Mouse (Mus musculus) cerebellum, adult 9-10 months (tissue): ENCODE measurements around the gene Asphd1.
"Not testable (repeated sequence)": the region's sequence is repeated elsewhere in the genome, so short reads cannot be mapped to it uniquely, and the experiment has no call there.

Source experiments
- DNase-seq: peaks from one replicate; pipeline ENCODE4 v3.0.0; 2022

Gene Asphd1

DNA sequence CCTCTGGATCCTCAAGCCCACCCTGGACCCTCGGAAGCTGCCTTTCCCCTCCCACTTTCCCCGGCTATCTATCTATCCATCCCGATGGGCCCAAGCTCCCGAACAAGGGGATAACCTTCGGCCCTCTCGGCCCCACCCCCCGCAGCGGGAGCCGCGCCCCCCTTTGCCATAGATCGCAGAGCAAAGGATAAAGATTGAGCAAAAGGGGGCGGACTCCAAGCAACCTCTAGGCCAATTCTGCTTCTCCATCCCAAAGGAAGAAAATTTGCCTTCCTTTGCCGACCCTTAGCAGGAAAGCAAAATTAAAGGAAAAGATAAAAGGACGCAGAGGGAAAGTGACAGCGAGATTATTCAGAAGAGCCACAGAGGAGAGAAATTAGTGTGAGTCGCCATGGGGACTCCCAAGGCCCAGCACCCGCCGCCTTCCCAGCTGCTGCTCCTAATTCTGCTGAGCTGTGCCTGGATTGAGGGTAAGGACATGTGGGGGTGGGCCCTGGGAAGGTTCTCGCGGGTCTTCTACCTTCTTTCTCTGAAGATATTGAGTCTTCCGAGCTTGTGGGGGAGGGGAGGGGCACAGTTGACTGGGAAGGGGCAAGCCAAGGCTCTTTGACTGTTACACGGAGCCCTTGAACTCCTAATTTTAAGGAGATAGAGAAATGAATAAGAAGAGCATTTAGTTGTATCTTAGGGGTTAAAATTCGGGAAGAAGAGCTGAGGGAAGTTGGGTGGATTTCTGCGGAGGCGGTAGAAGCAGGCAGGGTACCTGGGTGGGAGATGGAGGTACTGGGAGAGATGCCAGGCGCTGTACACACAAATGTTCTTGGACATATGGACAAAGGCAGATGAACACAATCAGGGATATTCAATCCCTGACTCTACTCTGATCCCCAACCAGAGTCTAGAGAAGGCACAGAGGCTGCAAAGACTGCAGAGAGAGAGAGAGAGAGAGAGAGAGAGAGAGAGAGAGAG, 1.5 kb upstream of the Asphd1 start:
- DNase-seq: peak; percentile 68

DNA sequence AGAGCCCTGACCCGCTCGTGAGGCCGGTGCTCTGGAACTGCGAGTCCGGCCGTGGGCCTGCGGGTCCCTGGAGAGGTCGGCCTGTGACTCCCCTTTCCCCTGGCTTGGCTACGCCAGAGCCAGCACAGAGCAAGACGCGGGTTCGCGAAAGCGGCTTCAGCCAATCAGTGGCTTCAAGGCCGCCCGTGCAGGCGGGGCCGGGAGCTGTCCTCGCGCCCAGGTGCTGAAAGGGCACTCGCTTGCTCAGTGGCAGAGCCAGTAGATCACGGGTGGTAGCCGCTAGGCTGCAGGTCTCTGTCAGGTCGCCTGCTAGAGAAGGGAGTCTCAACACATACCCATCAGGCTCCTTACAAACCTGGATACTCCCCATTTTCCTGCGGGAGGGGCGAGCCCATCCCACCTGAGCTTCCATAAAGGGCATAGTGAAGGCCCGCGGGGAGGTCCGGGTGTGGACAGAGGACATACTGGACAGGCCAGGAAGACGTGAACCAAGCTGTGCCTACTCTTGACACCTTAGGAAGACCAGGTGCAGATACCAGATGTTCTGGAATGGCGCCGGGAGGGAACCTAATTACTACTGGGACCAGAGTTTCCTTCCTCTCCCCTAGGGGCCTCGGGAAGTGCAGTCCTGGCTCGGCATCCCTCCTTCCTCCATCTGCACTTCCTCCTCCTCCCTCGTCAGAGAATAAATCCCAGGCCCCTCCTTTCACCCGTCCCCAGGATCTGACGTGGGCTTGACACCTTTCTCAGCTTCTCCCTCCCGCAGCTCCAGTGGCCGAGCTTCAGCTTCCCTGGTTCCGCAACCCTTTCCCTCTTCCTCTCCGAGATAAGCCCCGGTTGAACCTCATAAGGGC, 638 bp upstream of the Asphd1 start, which contains the start of gene Sez6l2:
Sez6l2 (plus strand) TSS at position 771 of the 854 bp plus-strand sequence.
- DNase-seq: peak; percentile 92

DNA sequence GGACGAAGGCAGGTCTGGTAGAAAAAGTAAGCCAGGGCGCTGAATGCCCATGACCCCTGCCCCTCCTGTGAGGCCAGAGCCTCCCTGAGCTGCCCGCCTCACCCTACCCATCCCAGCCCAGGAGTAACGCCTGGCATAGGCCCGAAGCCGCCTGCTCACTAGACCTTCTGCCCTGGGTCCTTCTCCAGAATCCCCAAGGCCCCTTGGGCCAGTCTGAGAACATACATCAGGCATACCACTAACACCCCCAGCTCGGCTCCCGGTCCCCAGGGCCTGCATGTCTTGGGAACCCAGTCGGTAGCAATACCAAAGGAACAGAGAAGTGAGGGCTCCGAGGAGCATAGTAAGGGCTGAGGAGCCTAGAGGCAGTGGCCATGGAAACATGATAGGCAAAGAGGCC, 756 bp downstream of the Asphd1 start:
- DNase-seq: peak; percentile 60

- DNase-seq: peak; percentile 62
These were observed 2.9 kb downstream of the Asphd1 start for GRCm38 (mm10) chr7:126946530-126946929.

- no peak for DNase-seq
These were observed 7.6 kb downstream of the Asphd1 start for GRCm38 (mm10) chr7:126941801-126942200.

GRCm38 (mm10) chr7:126941171-126941570, 8.2 kb downstream of the Asphd1 start:
- no peak for DNase-seq

DNA sequence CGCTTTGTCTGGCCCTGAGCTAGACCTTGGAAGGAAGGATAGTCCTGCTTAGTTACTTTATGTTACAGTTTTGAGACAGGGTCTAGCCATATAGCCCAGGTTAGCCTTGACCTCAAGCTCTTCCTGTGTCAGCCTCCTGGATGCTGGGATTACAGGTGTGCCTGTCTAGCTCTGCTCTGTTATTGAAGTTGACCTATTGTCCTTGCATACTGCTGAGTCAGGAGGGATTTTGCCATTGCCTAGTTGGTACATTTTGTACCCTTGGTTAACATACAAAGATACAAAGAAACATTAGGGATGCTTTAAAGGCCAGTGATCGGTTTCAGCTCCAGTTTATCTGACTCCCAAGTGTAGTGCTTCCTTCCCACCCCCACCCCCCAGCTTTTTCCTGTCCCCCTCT, 16.7 kb downstream of the Asphd1 start:
- peak; percentile 5 for DNase-seq

GRCm38 (mm10) chr7:126929046-126929445, 20.3 kb downstream of the Asphd1 start:
- DNase-seq: no peak

DNA sequence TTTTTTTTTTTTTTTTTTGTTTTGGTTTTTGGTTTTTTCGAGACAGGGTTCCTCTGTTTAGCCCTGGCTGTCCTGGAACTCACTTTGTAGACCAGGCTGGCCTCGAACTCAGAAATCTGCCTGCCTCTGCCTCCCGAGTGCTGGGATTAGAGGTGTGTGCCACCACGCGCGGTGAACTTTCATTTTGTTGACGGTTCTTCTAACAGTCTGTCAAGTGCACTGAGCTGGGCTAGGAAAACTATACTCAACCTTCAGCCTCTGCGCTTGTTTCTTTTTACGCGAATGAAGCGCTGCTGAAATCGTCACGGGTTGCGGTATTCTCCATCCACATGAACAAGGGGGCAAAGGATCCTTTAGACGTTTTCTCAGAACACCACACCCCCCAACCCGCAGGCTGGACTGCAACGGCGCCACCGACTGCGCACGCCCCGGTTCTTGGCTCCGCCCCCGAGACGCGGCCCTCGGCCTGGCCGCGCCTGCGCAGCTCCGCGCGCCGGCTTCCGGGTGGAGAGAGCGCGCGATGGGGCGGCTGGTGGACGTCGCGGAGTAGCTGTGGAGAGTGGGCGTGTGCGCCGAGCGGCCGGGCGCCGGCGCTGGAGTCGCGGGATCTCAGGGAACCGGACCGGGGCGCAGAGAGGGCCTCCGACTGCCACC, 20.9 kb downstream of the Asphd1 start, which contains the start of gene Kctd13:
Kctd13 (plus strand) TSS at position 496 of the 654 bp plus-strand sequence.
- peak; percentile 88 for DNase-seq

- DNase-seq: no peak
These were observed 23.1 kb downstream of the Asphd1 start for GRCm38 (mm10) chr7:126926299-126926698.

DNA sequence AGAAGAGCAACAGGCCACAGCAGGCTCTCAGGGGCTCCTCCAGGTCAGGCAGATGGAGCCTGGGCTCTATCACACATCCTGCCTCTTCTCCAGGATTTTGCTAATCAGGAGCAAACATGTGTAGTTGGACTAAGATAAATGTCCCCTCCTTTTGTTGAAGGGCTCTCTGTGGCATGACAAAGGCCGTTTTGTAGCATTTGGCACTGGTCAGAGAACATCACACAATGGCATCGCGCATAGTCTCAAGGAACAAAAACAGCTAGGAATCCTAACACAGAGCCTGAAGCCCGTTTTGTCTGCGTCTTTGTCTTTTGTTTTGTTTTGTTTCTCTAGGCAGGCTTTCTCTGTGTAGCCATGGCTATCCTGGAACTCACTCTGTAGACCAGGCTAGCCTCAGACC, 25.4 kb downstream of the Asphd1 start:
- DNase-seq: no peak

GRCm38 (mm10) chr7:126922624-126923060, 26.7 kb downstream of the Asphd1 start, which contains the start of gene Tmem219:
Gene Tmem219 (minus strand): TSS chr7:126922917.
- DNase-seq: no peak

DNA sequence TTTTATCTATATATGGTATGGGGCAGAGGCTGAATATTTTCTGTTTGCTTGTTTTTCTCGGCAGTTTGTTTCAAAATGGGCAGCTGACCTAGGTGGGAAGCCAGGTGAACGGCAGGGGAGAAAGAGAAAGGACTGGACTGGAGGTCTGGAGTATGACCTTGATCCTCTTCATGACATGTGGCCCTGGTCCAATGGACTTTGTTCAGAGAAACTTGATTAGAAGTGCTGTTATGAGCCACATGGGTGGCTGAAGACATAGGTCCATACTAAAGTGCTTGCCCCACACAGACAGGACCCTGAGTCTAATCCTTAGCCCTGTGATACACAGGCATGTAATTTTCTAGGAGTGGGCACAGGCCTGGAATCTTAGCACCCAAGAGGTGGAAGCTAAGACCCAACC, 27.8 kb downstream of the Asphd1 start:
- no peak for DNase-seq

DNA sequence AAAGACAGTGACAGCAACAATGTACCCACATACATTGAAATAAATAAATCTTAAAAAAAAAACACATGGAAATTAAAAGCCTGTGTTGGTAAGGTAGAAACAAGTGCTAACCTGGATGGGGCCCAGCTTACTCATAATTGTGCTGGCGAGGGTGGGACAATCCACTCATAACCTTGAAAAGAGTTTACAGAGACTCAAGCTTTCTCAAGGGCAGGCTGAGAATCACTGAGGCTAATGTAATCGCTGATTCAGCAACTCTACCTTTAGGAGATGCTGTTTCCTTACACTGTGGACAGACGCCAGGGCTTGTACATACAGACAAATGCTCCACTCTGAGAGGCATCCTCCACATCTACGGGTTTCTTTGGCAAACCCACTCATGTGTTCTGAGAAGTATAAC, 29.4 kb downstream of the Asphd1 start:
- no peak for DNase-seq

GRCm38 (mm10) chr7:126918356-126918755, 31.0 kb downstream of the Asphd1 start:
- DNase-seq: not testable (repeated sequence)

GRCm38 (mm10) chr7:126914844-126915243, 34.5 kb downstream of the Asphd1 start:
- DNase-seq: no peak

GRCm38 (mm10) chr7:126905590-126905989, 43.8 kb downstream of the Asphd1 start:
- DNase-seq: no peak

DNA sequence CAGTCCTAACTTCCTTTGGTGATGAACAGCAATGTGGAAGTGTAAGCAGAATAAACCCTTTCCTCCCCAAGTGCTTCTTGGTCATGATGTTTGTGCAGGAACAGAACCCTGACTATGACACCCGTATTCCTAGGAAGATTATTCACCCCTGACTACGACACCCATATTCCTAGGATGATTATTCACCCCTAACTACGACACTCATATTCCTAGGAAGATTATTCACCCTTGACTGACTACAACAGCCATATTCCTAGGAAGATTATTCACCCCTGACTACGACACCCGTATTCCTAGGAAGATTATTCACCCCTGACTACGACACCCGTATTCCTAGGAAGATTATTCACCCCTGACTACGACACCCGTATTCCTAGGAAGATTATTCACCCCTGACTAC, 49.6 kb downstream of the Asphd1 start:
- not testable (repeated sequence) for DNase-seq

DNA sequence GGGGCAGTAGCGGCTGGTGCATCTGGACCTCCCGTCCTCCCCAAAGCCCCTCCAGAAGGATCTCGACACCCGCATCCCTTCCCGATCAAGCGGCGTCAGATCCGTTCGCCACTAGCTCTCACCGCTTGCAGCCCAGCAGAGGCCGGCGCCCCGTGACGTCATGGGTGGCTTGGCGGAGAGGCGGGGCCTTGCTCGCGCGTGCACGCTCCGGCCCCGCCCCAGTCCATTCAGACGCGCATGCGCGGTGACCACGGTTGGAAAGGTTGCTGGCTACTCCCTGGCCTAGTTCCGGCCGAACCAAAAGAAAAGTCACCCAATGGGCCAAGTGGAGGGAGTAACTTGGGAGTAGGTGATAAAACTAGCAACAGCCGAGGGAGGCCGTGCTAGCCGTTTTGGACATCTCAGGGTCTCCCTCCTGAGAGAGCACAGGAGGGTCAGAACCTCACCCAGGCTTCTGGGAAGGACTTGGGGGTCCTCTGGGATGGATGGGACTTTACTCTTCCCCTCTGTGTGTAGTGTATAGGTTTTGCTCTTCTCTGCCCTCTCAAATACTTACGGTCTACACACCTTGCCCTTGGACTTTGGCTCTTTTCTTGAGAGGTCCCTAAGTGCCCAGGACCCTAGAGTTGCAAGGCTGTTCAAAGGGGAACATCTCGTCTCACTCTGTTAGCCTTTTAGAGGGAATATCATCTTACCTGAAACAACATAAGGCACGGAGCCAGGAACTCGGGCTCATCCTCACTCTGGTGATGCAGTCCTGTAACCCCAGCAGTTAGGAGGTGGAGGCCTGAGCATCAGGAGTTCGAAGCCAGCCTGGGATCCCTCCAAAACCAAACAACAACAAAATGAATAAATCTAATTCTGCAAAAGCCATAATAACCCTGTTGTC, 51.0 kb downstream of the Asphd1 start:
- peak; percentile 95 for DNase-seq

GRCm38 (mm10) chr7:126897390-126898101, 51.8 kb downstream of the Asphd1 start:
- DNase-seq: no peak

GRCm38 (mm10) chr7:126896912-126897311, 52.5 kb downstream of the Asphd1 start:
- peak; percentile 38 for DNase-seq
